Mouse (Mus musculus) cerebellum, adult 9-11 months (tissue): ENCODE measurements around the gene Elavl3.
"Not testable (repeated sequence)": the region's sequence is repeated elsewhere in the genome, so short reads cannot be mapped to it uniquely, and the experiment has no call there.

Experiments used
- DNase-seq: peaks from one replicate; pipeline ENCODE4 v3.0.0; 2022

Gene Elavl3

GRCm38 (mm10) chr9:22051958-22052254 is at the start of gene Elavl3:
TSS of gene Elavl3 (minus strand) at chr9:22052023.
- DNase-seq = peak; percentile 93

DNA sequence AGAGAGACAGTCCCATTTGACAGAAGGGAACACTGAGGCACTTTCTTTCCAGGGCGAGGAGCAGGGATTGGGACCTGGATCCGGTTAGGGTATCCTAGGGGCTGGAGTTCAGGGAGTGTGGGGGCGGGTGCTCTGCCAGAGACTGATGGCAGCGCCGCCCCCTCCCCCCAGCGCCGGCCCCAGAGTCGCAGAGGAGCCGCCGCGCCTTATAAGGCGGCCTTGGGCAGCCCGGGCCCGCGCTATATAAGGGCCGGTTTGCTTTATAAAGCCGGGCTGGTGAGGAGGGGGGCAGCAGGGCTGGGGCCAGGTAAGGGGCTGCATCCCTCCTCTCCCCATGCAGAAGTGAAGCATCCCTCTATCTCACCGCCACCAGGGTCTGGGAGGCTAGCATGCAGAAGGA is 48.1 kb upstream of the Elavl3 start:
- DNase-seq = no peak

DNA sequence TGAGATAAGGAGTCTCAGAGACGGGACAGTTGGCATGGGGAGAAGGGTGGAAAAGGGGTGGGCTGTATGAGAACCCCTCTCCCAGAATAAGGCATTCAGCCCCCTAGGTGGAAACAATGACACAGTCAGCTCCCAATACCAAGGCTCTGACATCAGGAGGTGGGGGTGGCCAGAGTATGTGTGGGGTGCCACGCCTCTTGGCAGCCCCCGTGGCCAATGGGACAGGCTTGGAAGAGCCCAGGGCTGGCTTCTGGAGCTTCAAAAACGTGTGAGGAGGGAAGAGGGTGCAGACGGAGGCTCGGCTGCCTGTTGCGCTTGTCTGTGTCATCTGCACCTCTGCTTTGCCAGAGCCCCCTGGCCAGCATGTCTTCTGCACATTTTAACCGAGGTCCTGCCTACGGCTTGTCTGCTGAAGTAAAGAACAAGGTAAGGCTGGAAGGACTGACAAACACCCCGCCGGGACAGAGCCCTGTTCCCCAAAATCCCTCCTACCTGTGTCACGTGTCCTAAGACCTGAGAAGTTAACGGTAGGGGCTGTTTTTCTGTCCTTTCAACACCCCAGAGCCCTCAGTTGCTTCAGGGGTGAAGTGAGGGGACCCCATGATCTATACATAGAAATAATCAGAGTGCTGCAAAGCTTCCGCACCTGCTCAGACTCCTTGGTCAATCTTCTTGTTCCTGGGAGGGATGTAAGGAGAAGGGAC is 47.3 kb upstream of the Elavl3 start, which contains the start of gene Cnn1:
Gene Cnn1 (plus strand): TSS at position 224 of the 704 bp plus-strand sequence.
- DNase-seq = no peak

DNA sequence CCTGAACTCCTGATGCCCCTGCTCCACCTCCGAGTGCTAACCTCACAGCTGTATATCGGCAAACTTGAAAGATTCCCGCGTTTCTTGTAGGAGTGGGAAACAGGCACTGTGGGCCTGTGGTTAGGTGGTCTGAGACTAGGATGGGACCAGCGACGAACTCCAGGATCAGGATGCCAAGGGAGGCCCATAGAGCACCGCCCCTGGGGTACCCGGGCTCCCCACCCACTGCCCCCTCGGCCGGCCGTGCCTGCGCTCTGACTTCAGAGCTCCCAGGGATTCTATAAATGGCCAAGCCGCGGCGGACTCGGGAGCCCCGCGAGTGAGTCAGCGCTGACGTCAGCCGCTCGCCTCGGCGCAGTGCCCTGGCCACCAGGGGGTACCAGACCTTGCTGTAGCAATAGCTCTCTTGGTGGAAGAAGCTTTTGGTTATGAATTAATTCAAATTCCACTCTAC is 44.1 kb upstream of the Elavl3 start:
- DNase-seq = peak; percentile 82

DNA sequence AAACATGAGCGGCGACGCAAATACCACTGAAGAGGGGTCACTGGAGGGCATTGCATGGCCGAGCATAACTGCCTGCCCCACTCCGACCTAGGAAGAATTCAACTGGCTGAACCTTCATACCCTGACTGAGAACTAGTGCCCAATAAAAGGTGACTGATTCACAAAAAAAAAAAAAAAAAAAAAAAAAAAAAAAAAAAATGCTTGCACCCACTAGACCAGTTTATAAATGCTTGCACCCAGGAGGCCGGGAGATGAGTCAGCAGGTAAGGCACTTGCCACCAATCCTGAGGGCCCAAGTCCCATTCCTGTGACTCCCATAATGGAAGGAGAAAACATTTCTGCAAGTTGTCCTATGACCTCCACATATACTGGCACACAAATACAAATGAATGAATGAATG is 40.9 kb upstream of the Elavl3 start:
- no peak for DNase-seq

GRCm38 (mm10) chr9:22089986-22090385 is 38.2 kb upstream of the Elavl3 start:
- no peak for DNase-seq

- DNase-seq = no peak
These were observed 37.5 kb upstream of the Elavl3 start for GRCm38 (mm10) chr9:22089281-22089680.

DNA sequence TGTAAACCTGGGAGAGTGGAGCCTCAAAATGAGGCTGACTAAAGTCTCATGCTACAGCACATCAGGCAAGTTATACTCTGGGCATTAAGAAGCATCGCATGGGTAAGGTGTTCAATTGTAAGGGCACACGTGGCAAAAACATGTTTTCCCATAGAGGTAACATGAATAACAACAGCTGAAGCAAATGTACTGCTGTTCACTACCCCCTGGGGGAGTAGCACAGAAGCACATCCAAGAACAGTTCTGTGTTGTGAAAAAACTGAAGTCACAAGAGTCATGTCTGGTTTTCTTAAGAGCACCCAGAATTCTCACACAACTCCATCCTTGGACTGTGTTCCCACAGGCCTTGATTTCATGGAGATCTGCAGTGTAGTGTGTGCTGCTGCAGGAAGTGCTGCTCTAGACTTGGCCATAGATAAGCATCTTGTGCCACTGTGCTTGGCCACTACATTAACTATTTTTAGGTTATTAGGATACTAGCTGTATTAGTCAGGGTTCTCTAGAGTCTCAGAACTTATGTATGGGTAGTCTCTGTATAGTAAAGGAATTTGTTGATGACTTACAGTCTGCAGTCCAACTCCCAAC is 35.3 kb upstream of the Elavl3 start:
- no peak for DNase-seq

GRCm38 (mm10) chr9:22086012-22086411 is 34.2 kb upstream of the Elavl3 start:
- DNase-seq = no peak

GRCm38 (mm10) chr9:22085022-22085834 is 33.4 kb upstream of the Elavl3 start, which contains the start of gene Ecsit:
TSS of gene Ecsit (minus strand) at chr9:22085438.
- DNase-seq = peak; percentile 97

DNA sequence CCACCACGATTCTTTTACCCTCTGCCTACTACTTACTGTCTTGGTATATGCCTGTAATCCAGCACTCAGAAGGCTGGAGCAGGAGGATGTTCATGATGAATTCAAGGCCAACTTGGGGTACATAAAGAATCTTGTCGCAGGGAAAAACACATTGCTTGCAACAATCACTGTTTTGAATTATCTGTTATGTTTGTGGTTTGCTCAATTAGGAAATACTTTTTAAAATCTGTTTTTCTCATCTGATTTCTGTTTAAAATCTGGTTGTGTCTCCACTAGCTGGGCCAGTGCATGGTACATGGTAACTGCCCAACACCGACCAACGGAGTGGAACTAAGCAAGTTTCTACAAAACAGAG is 32.8 kb upstream of the Elavl3 start:
- DNase-seq = no peak

- no peak for DNase-seq
These were observed 24.4 kb upstream of the Elavl3 start for GRCm38 (mm10) chr9:22076223-22076622.

GRCm38 (mm10) chr9:22075778-22076177 is 24.0 kb upstream of the Elavl3 start:
- not testable (repeated sequence) for DNase-seq

GRCm38 (mm10) chr9:22072276-22072675 is 20.5 kb upstream of the Elavl3 start:
- peak; percentile 82 for DNase-seq

- peak; percentile 98 for DNase-seq
These were observed 19.2 kb upstream of the Elavl3 start, which contains the start of the genes Gm49318 and Zfp653 for GRCm38 (mm10) chr9:22070791-22071573. TSS of gene Gm49318 (minus strand) at chr9:22071259. TSS of gene Zfp653 (minus strand) at chr9:22071376.

- DNase-seq = no peak
These were observed 18.2 kb upstream of the Elavl3 start for GRCm38 (mm10) chr9:22069881-22070553.

- DNase-seq = no peak
These were observed 15.4 kb upstream of the Elavl3 start for GRCm38 (mm10) chr9:22067195-22067594.

DNA sequence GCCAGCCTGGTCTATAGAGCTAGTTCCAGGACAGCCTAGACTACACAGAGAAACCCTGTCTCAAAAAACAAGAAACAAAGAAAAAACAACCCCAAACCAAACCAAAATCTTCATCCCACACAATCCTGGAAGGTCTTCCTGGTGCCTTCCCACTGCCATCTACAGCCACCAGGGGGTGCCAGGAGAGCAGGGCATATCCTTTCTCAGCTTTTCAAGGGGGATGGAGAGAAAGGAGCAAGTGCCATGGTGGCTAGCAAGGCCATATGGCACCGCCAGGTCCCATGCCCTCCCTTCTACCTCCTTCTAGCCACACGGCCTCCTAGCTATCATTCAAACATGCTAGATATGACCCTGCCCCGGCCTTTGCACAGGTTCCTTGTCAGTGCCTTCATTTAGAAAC is 14.6 kb upstream of the Elavl3 start:
- peak; percentile 75 for DNase-seq

GRCm38 (mm10) chr9:22065642-22066041 is 13.8 kb upstream of the Elavl3 start:
- no peak for DNase-seq

DNA sequence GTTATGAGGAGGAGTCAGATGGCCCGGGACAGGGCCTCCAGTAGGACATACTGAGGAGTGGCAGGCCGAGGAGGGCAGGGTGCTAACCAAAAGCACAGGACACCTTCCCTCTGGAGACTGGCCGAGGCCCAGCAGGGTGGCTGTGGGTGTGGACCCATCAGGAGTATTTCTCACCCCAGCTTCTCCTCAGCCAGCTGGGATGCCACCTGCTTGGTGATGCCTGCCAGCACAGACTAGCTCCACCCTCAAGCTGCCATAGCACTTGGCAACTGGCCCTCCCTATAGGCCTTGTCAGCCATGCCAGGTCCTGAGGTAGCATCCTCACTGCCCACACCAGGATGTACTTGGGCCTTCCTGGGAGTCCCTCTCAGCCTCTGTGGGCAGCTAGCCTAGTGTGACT is 12.5 kb upstream of the Elavl3 start:
- peak; percentile 96 for DNase-seq

DNA sequence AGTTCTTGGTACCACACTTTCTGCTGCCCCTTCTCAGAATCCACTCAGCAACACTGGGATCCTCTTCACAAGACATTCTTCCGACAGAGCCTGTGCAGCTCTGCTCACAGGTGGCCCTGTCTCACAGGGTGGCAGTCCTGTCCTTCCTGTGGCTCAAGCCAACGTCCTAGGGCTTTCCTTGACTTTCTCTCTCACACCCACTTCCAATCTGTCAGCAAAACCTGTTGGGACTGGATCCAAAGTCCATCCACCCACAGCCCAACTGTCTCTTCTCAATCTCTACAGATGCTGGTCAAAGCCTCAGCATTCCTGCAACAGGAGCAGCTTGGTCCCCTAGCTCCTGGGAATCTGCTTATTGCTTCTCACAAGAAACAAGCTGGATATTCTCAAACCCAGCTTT is 9.5 kb upstream of the Elavl3 start:
- peak; percentile 86 for DNase-seq

- peak; percentile 85 for DNase-seq
These were observed 6.2 kb upstream of the Elavl3 start for GRCm38 (mm10) chr9:22058011-22058424.
